In genomic region chr6:99026635-99027541, GRCm38 (mm10) we compare ENCODE assay signal across 8 mouse cellular contexts.
A peak's percentile ranks its signal among the peaks of the same experiment; 100 is the strongest.
DNase-seq lines count a peak whose midpoint lies in the region; ATAC-seq lines count a peak whose summit lies in the region.

No protein-coding gene starts in this region.

- peak overlapping the region; percentile 69 for H3K4me3 ChIP-seq in kidney, embryonic 14.5 days (ENCODE audit: low read length)
- H3K4me3 ChIP-seq in brown adipose tissue, adult 24 weeks (ENCODE audit: insufficient read depth, low read depth, low read length) = peak overlapping the region; percentile 98
- peak overlapping the region; percentile 79 for H3K4me3 ChIP-seq in lung, embryonic 16.5 days (ENCODE audit: low read length)

- no peak for ATAC-seq in kidney, embryonic 14.5 days (ENCODE audit: low FRiP score, low TSS enrichment)
- ATAC-seq in lung, embryonic 16.5 days (ENCODE audit: low read depth) = no peak

- H3K4me2 ChIP-seq in kidney, embryonic 14.5 days (replicated peaks; ENCODE audit: low read depth, low read length) = peak overlapping the region; percentile 88
- peak overlapping the region; percentile 77 for H3K4me2 ChIP-seq in lung, embryonic 16.5 days (ENCODE audit: low read depth, low read length)

- H3K27ac ChIP-seq in kidney, embryonic 14.5 days (ENCODE audit: low read depth, low read length) = no peak overlapping the region
- H3K27ac ChIP-seq in brown adipose tissue, adult 24 weeks (replicated peaks; ENCODE audit: low read depth, low read length) = peak overlapping the region; percentile 80
- H3K27ac ChIP-seq in lung, embryonic 16.5 days (ENCODE audit: low read length) = peak overlapping the region; percentile 95

- intact Hi-C loops in heart, postnatal 36 days (cut with DNase I) = loop anchor here (5.0 kb wide), 1 partner anchor 495 kb away; the partner anchor contains the start of gene Foxp1

- H3K36me3 ChIP-seq in kidney, embryonic 14.5 days (ENCODE audit: control insufficient read depth, insufficient read depth, low read length) = no peaks in the 10 kb centered on the region
- no peaks in the 10 kb centered on the region for H3K36me3 ChIP-seq in lung, embryonic 16.5 days (ENCODE audit: control insufficient read depth, insufficient read depth, low read length)
- 0 out of 2 replicates have a peak, but pooled peaks cover 1% of the 10 kb centered on the region for H3K36me3 ChIP-seq in splenic B cell, adult 2 months (ENCODE audit: control insufficient read depth, insufficient read depth, low read length, poor library complexity, severe bottlenecking)

- 16% methylated on average over 19 of the region's 19 CpGs for WGBS in kidney, embryonic 14.5 days
- WGBS in lung, embryonic 16.5 days = 27% methylated on average over 19 of the region's 19 CpGs

- no peaks in the 10 kb centered on the region; the same call in none of the 2 replicates for H3K27me3 ChIP-seq in kidney, embryonic 14.5 days (ENCODE audit: control insufficient read depth, insufficient read depth, low read length)
- no peaks in the 10 kb centered on the region; the same call in 1 of the 2 replicates for H3K27me3 ChIP-seq in lung, embryonic 16.5 days (ENCODE audit: control insufficient read depth, insufficient read depth, low read depth, low read length)
- no peaks in the 10 kb centered on the region for H3K27me3 ChIP-seq in splenic B cell, adult 2 months (ENCODE audit: control insufficient read depth, insufficient read depth, low read length, poor library complexity, severe bottlenecking)

- 0 out of 2 replicates have a peak, but pooled peaks cover 17% of the 10 kb centered on the region for H3K4me1 ChIP-seq in kidney, embryonic 14.5 days (ENCODE audit: control insufficient read depth, insufficient read depth, low read length)
- 0 out of 2 replicates have a peak, but pooled peaks cover 5% of the 10 kb centered on the region for H3K4me1 ChIP-seq in brown adipose tissue, adult 24 weeks (ENCODE audit: control insufficient read depth, insufficient read depth, insufficient read length, low read length)
- peaks cover 13% of the 10 kb centered on the region for H3K4me1 ChIP-seq in lung, embryonic 16.5 days (replicated peaks; ENCODE audit: control insufficient read depth, insufficient read depth, low read length)

- no peak for DNase-seq in kidney, adult 11 months
- DNase-seq in heart, postnatal 36 days = peak; percentile 37 to 47
- DNase-seq in splenic B cell, adult 2 months (ENCODE audit: low read depth, low spot score) = peak; percentile 69
- no peak for DNase-seq in left cerebral cortex, adult 8-10 months (ENCODE audit: low spot score in 2 of 2)
- no peak for DNase-seq in MN1 (ENCODE audit: low spot score)

- H3K9ac ChIP-seq in kidney, embryonic 14.5 days (ENCODE audit: low read depth, low read length) = peak overlapping the region; percentile 78; the same call in 1 of the 2 replicates
- H3K9ac ChIP-seq in lung, embryonic 16.5 days (ENCODE audit: low read length) = peak overlapping the region; percentile 91

- H3K9me3 ChIP-seq in kidney, embryonic 14.5 days (ENCODE audit: control insufficient read depth, low read length) = no peaks in the 10 kb centered on the region
- no peaks in the 10 kb centered on the region for H3K9me3 ChIP-seq in lung, embryonic 16.5 days (ENCODE audit: control insufficient read depth, low read length)

Comparison
In these comparisons a context has a peak if more than half of its experiments do, and no peak if none do; other contexts are left out.
1. DNase-seq: peak in heart, postnatal 36 days (2 of 2) and splenic B cell, adult 2 months (single experiment); none in kidney, adult 11 months (single experiment), left cerebral cortex, adult 8-10 months (0 of 2) and MN1 (single experiment).
2. Peak in every context shown above with its lines, with median percentiles within 50 percentile points of each other: H3K4me3 ChIP-seq.